Mouse (Mus musculus) erythroblast, adult 5-6 weeks (primary cell): ENCODE results near the gene Dnajc13. TPM values are rescaled to one million over a fixed set of nuclear protein-coding genes. Genes with fewer than 3 reads are reported as not detected.
A peak's percentile ranks its signal among the peaks of the same experiment; 100 is the strongest.

Experiments
- ATAC-seq: replicated peaks from 2 replicates; pipeline ENCODE4 v1.8.0; 2016; ENCODE audit warnings: moderate number of reproducible peaks, mild to moderate bottlenecking, moderate TSS enrichment, inconsistent platforms; ENCODE audit not compliant: poor library complexity, low FRiP score, severe bottlenecking
- total RNA-seq, 2 experiments: library from RNA; stranded (forward) in 1 of 2; stranded (reverse) in 1 of 2; fragments of 150-400 nt in 1 of 2; fragments of 200-764, 138-1000 nt in 1 of 2; gene quantifications; 2 replicates each; pipeline versions ENCODE4 v1.2.3 to v1.2.4; 2015 to 2017; ENCODE audit warnings: low replicate concordance in 2 of 2

The Dnajc13 gene
- total RNA-seq, 2 experiments from 2014 or later: 27.8 to 57.8 TPM

- peak; percentile 59; the same call in 1 of the 2 replicates for ATAC-seq
Observed at GRCm38 (mm10) chr9:104144314-104144996, 118.3 kb downstream of the Dnajc13 start.

- no peak for ATAC-seq
Observed at GRCm38 (mm10) chr9:104142805-104143204, 119.9 kb downstream of the Dnajc13 start.

- ATAC-seq: no peak
Observed at GRCm38 (mm10) chr9:104140351-104140750, 122.4 kb downstream of the Dnajc13 start.

- ATAC-seq: no peak
Observed at GRCm38 (mm10) chr9:104130141-104130755, 132.5 kb downstream of the Dnajc13 start.

- no peak for ATAC-seq
Observed at GRCm38 (mm10) chr9:104128110-104128509, 134.6 kb downstream of the Dnajc13 start.

- no peak for ATAC-seq
Observed at GRCm38 (mm10) chr9:104126833-104127232, 135.9 kb downstream of the Dnajc13 start, which contains the start of gene Ackr4. TSS of gene Ackr4 (minus strand) at chr9:104126933.

- no peak for ATAC-seq
Observed at GRCm38 (mm10) chr9:104123622-104124021, 139.1 kb downstream of the Dnajc13 start.

- ATAC-seq: no peak
Observed at GRCm38 (mm10) chr9:104123101-104123500, 139.6 kb downstream of the Dnajc13 start.

GRCm38 (mm10) chr9:104109151-104109550 lies 153.6 kb downstream of the Dnajc13 start:
- no peak for ATAC-seq

- ATAC-seq: no peak
Observed at GRCm38 (mm10) chr9:104108571-104109143, 154.1 kb downstream of the Dnajc13 start.

GRCm38 (mm10) chr9:104107482-104107881 lies 155.2 kb downstream of the Dnajc13 start:
- no peak for ATAC-seq

GRCm38 (mm10) chr9:104106930-104107329 lies 155.8 kb downstream of the Dnajc13 start:
- ATAC-seq: no peak

- ATAC-seq: no peak
Observed at GRCm38 (mm10) chr9:104104986-104105385, 157.7 kb downstream of the Dnajc13 start.

- no peak for ATAC-seq
Observed at GRCm38 (mm10) chr9:104102901-104103300, 159.8 kb downstream of the Dnajc13 start.

- no peak for ATAC-seq
Observed at GRCm38 (mm10) chr9:104102301-104102700, 160.4 kb downstream of the Dnajc13 start.

GRCm38 (mm10) chr9:104101458-104101857 lies 161.3 kb downstream of the Dnajc13 start:
- no peak for ATAC-seq

Other genes with a start within 250 kb of the Dnajc13 start
- not detected in 2 replicates for gene Gm28305, start 222.3 kb downstream of the Dnajc13 start, total RNA-seq (2015; ENCODE audit: low replicate concordance)
- gene Gm28305, start 222.3 kb downstream of the Dnajc13 start, total RNA-seq (2017; ENCODE audit: low replicate concordance): not detected in 2 replicates
- 7.1 and 7.9 TPM in 2 replicates for gene Uba5, start 199.8 kb downstream of the Dnajc13 start, total RNA-seq (2015; ENCODE audit: low replicate concordance)
- gene Uba5, start 199.8 kb downstream of the Dnajc13 start, total RNA-seq (2017; ENCODE audit: low replicate concordance): 9.8 and 10.7 TPM in 2 replicates
- gene Acad11, start 199.6 kb downstream of the Dnajc13 start, total RNA-seq (2015; ENCODE audit: low replicate concordance): 3.8 and 9.8 TPM in 2 replicates
- gene Acad11, start 199.6 kb downstream of the Dnajc13 start, total RNA-seq (2017; ENCODE audit: low replicate concordance): 4.2 and 4.5 TPM in 2 replicates
- gene Ackr4, start 136.0 kb downstream of the Dnajc13 start, total RNA-seq (2015; ENCODE audit: low replicate concordance): not detected in 2 replicates
- 0.77 TPM in 1 of 2 replicates, not detected in the other for gene Ackr4, start 136.0 kb downstream of the Dnajc13 start, total RNA-seq (2017; ENCODE audit: low replicate concordance)
- gene Acpp, start 74.8 kb upstream of the Dnajc13 start, total RNA-seq (2015; ENCODE audit: low replicate concordance): 3.3 and 5.9 TPM in 2 replicates
- 2.5 and 4.4 TPM in 2 replicates for gene Acpp, start 74.8 kb upstream of the Dnajc13 start, total RNA-seq (2017; ENCODE audit: low replicate concordance)